Mouse (Mus musculus): ENCODE data around the gene Rnf152. TPM values are rescaled to one million over a fixed set of nuclear protein-coding genes. Genes with fewer than 3 reads are reported as not detected.

The Rnf152 gene
- polyA plus RNA-seq, 1 experiment from 2014 or later = 0.28 TPM

GRCm38 (mm10) chr1:105246651-105247050, 109.9 kb downstream of the Rnf152 start:
- H3K4me3 ChIP-seq = no peak overlapping the region
- no peak for DNase-seq (ENCODE audit: low spot score)
- no peaks in the 10 kb centered on the region for H3K9me3 ChIP-seq
- H3K27me3 ChIP-seq (ENCODE audit: insufficient read depth, poor library complexity, severe bottlenecking) = no peaks in the 10 kb centered on the region
- H3K4me1 ChIP-seq = no peaks in the 10 kb centered on the region
- no peak overlapping the region for H3K27ac ChIP-seq
- no peaks in the 10 kb centered on the region for H3K36me3 ChIP-seq
- 74% methylated on average over 2 of the region's 2 CpGs for WGBS

DNA sequence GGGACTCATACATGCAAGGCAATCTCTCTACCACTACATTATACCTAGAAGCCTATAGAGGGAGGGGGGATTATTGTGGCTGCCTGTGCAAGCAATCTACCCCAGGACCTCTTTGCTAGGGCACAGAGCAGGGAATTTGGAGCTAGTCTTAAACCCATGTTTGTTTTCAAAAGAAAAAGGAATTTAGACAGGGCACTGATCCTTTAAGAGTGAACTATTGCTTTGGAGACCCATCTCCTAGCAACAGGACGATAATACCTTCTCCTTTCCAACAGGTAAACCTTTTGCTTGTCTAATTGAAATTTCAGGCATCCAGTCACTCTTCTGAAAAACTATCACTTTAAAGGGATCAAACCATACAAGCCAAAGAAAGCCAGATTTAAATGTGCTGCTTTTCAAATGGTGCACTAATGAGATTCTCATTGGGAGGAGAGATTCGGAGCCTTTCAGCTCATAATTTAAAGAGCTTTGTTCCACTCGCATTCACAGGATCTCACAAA, 110.4 kb downstream of the Rnf152 start:
- DNase-seq (ENCODE audit: low spot score) = no peak
- H3K9me3 ChIP-seq = no peaks in the 10 kb centered on the region
- 67% methylated on average over 3 of the region's 3 CpGs for WGBS

GRCm38 (mm10) chr1:105243359-105244142, 113.0 kb downstream of the Rnf152 start:
- DNase-seq (ENCODE audit: low spot score) = no peak
- WGBS = 44% methylated on average over 6 of the region's 6 CpGs
- H3K4me3 ChIP-seq = no peak overlapping the region
- no peaks in the 10 kb centered on the region for H3K4me1 ChIP-seq
- no peaks in the 10 kb centered on the region for H3K27me3 ChIP-seq (ENCODE audit: insufficient read depth, poor library complexity, severe bottlenecking)
- H3K27ac ChIP-seq = no peak overlapping the region
- H3K36me3 ChIP-seq = no peaks in the 10 kb centered on the region
- H3K9me3 ChIP-seq = no peaks in the 10 kb centered on the region

More for the DNA sequence above, 110.4 kb downstream of the Rnf152 start:
- H3K4me1 ChIP-seq = no peaks in the 10 kb centered on the region
- H3K4me3 ChIP-seq = no peak overlapping the region
- H3K27me3 ChIP-seq (ENCODE audit: insufficient read depth, poor library complexity, severe bottlenecking) = no peaks in the 10 kb centered on the region
- no peaks in the 10 kb centered on the region for H3K36me3 ChIP-seq
- no peak overlapping the region for H3K27ac ChIP-seq

DNA sequence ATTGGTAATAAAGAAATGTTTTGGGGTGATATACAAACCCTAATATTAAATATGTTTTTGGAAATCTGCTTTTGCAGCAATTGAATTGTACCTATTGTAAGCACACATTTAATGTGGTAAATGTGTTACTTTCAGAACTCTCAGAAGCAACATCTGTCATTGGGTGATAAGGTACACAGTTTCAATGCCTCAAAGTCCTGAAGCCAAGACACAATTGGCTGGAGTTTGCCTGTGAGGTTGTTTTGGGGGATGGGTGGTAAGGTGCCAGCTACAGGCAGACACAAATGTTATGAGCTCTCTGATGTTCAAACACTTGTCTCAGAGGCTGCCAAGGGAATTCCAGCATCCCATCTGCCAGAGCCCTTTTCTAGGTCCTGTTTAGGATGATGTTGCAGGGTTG, 116.3 kb downstream of the Rnf152 start:
- Histone ChIP-seq H3K4me1 (no peaks in the 10 kb centered on the region), H3K27ac (no peak overlapping the region), H3K27me3 (ENCODE audit: insufficient read depth, poor library complexity, severe bottlenecking) (no peaks in the 10 kb centered on the region), H3K9me3 (no peaks in the 10 kb centered on the region), H3K36me3 (no peaks in the 10 kb centered on the region), H3K4me3 (no peak overlapping the region)
- no peak for DNase-seq (ENCODE audit: low spot score)
